Mouse (Mus musculus) CH12.LX (cell line): ENCODE measurements around the gene Nfu1. TPM values are rescaled to one million over a fixed set of nuclear protein-coding genes. Genes with fewer than 3 reads are reported as not detected.

ENCODE experiments used
- DNase-seq: peaks from one replicate; pipeline ENCODE4 v3.0.0-alpha.2; 2013; ENCODE audit errors: extremely low read depth
- H3K27ac ChIP-seq: 2 replicates; pipeline ENCODE4 v1.5.1; 2012; ENCODE audit warnings: low read depth, mild to moderate bottlenecking, control low read depth, moderate library complexity; ENCODE audit not compliant: insufficient read depth
- H3K27me3 ChIP-seq: replicated peaks from 2 replicates; pipeline ENCODE3; 2012; ENCODE audit warnings: inconsistent platforms
- H3K36me3 ChIP-seq, 2 experiments: replicated peaks in 1 of 2; 2 replicates each; pipeline versions ENCODE3 to v1.6.1; 2012; ENCODE audit warnings: inconsistent platforms in 1 of 2, low read length in 1 of 2, mild to moderate bottlenecking in 1 of 2, mixed read lengths in 1 of 2, moderate library complexity in 1 of 2; ENCODE audit not compliant: control insufficient read depth in 1 of 2, insufficient read depth in 1 of 2
- H3K4me1 ChIP-seq, 2 experiments: 2 replicates each; pipeline ENCODE4 v1.6.1; 2012; ENCODE audit warnings: inconsistent platforms in 1 of 2, moderate library complexity in 1 of 2; ENCODE audit not compliant: insufficient read depth in 2 of 2, control insufficient read depth in 1 of 2
- H3K4me2 ChIP-seq: 2 replicates; pipeline ENCODE4 v1.6.1; 2012; ENCODE audit warnings: low read depth, mild to moderate bottlenecking, control low read depth; ENCODE audit not compliant: poor library complexity, insufficient read depth, severe bottlenecking
- H3K4me3 ChIP-seq, 3 experiments: fragments of 150-350 bp in 1 of 3; sonication (generic) in 1 of 3; replicated peaks in 1 of 3; 2 replicates each; pipeline versions ENCODE3 to v1.5.1; 2011 to 2012; ENCODE audit warnings: low read depth in 2 of 3, low read length in 2 of 3, mild to moderate bottlenecking in 2 of 3, moderate library complexity in 2 of 3, control low read depth in 1 of 3, improper control_type of control experiment in 1 of 3, inconsistent platforms in 1 of 3, mixed read lengths in 1 of 3; ENCODE audit not compliant: poor library complexity in 1 of 3
- H3K79me2 ChIP-seq: replicated peaks from 2 replicates; pipeline ENCODE4 v1.6.1; 2012; ENCODE audit warnings: mild to moderate bottlenecking, moderate library complexity; ENCODE audit not compliant: control insufficient read depth, poor library complexity, insufficient read depth, severe bottlenecking; ENCODE audit errors: extremely low read depth
- H3K9ac ChIP-seq: 2 replicates; pipeline ENCODE4 v1.6.1; 2012; ENCODE audit warnings: low read depth, mild to moderate bottlenecking, control low read depth, moderate library complexity; ENCODE audit not compliant: insufficient read depth
- H3K9me3 ChIP-seq: replicated peaks from 2 replicates; pipeline ENCODE3; 2012; ENCODE audit warnings: low read length, inconsistent platforms, mixed read lengths
- CHD1 ChIP-seq: IDR thresholded peaks from 2 replicates; pipeline ENCODE4 v1.6.1; 2012; ENCODE audit warnings: low read depth, low read length, improper control_type of control experiment, inconsistent platforms
- CTCF ChIP-seq, 2 experiments: IDR thresholded peaks in 1 of 2; conservative IDR thresholded peaks in 1 of 2; 2 replicates each; pipeline ENCODE4 v1.5.1; 2011 to 2012; ENCODE audit warnings: low read depth in 2 of 2, low read length in 2 of 2, improper control_type of control experiment in 1 of 2, inconsistent platforms in 1 of 2, mild to moderate bottlenecking in 1 of 2, moderate library complexity in 1 of 2
- E2F4 ChIP-seq: IDR thresholded peaks from 2 replicates; pipeline ENCODE4 v1.6.1; 2011; ENCODE audit warnings: low read depth, low read length, improper control_type of control experiment; ENCODE audit not compliant: insufficient replicate concordance
- ELF1 ChIP-seq: IDR thresholded peaks from 2 replicates; pipeline ENCODE4 v1.6.1; 2014; ENCODE audit warnings: low read depth, mild to moderate bottlenecking, inconsistent platforms, low read length, improper control_type of control experiment
- GABPA ChIP-seq: IDR thresholded peaks from 2 replicates; pipeline ENCODE4 v1.6.1; 2012; ENCODE audit warnings: low read depth, low read length, improper control_type of control experiment, inconsistent platforms; ENCODE audit not compliant: insufficient replicate concordance
- IRF4 ChIP-seq: IDR thresholded peaks from 2 replicates; pipeline ENCODE4 v1.6.1; 2014; ENCODE audit warnings: low read depth, mild to moderate bottlenecking, inconsistent platforms, low read length, improper control_type of control experiment
- JUND ChIP-seq: conservative IDR thresholded peaks from 2 replicates; pipeline ENCODE4 v1.6.1; 2011; ENCODE audit warnings: low read depth, low read length, improper control_type of control experiment
- MAFK ChIP-seq: IDR thresholded peaks from 2 replicates; pipeline ENCODE4 v1.6.1; 2011; ENCODE audit warnings: low read length, improper control_type of control experiment; ENCODE audit not compliant: insufficient replicate concordance
- MAX ChIP-seq: IDR thresholded peaks from 2 replicates; pipeline ENCODE4 v1.6.1; 2011; ENCODE audit warnings: low read length, improper control_type of control experiment
- MEF2A ChIP-seq: IDR thresholded peaks from 2 replicates; pipeline ENCODE4 v1.6.1; 2014; ENCODE audit warnings: low read depth, mild to moderate bottlenecking, inconsistent platforms, low read length, improper control_type of control experiment, borderline replicate concordance
- MXI1 ChIP-seq: IDR thresholded peaks from 2 replicates; pipeline ENCODE4 v1.6.1; 2011; ENCODE audit warnings: mild to moderate bottlenecking, low read depth, low read length, improper control_type of control experiment
- MYC ChIP-seq: IDR thresholded peaks from 2 replicates; pipeline ENCODE4 v1.6.1; 2011; ENCODE audit warnings: low read depth, mild to moderate bottlenecking, improper control_type of control experiment, low read length
- PAX5 ChIP-seq: IDR thresholded peaks from 2 replicates; pipeline ENCODE4 v1.6.1; 2012; ENCODE audit warnings: low read length, inconsistent platforms, mixed read lengths
- POLR2AphosphoS2 ChIP-seq: IDR thresholded peaks from 2 replicates; pipeline ENCODE4 v1.6.1; 2011; ENCODE audit warnings: low read depth, low read length, improper control_type of control experiment
- RAD21 ChIP-seq: IDR thresholded peaks from 2 replicates; pipeline ENCODE4 v1.6.1; 2011; ENCODE audit warnings: low read depth, mild to moderate bottlenecking, low read length, improper control_type of control experiment, moderate library complexity
- SIN3A ChIP-seq: IDR thresholded peaks from 2 replicates; pipeline ENCODE4 v1.6.1; 2012; ENCODE audit warnings: low read length, improper control_type of control experiment, inconsistent platforms
- SMC3 ChIP-seq: IDR thresholded peaks from 2 replicates; pipeline ENCODE4 v1.6.1; 2011; ENCODE audit warnings: low read depth, low read length, improper control_type of control experiment
- USF1 ChIP-seq: IDR thresholded peaks from 2 replicates; pipeline ENCODE4 v1.6.1; 2014; ENCODE audit warnings: low read depth, mild to moderate bottlenecking, inconsistent platforms, low read length, improper control_type of control experiment
- USF2 ChIP-seq: conservative IDR thresholded peaks from 2 replicates; pipeline ENCODE4 v1.6.1; 2011; ENCODE audit warnings: low read depth, low read length, improper control_type of control experiment
- ZKSCAN1 ChIP-seq: IDR thresholded peaks from 2 replicates; pipeline ENCODE4 v1.6.1; 2012; ENCODE audit warnings: low read depth, inconsistent platforms, low read length, improper control_type of control experiment, borderline replicate concordance
- dilution Hi-C: fragments of 300-500 bp; cut with MboI; formaldehyde crosslinking; loops from 2 replicates; pipeline ENCODE4 v1.14.3; 2020; ENCODE audit warnings: low sequenced_read_pairs; ENCODE audit not compliant: extremely low pct_unique_long_range_greater_than_20kb, extremely low pct_ligation_motif_present
- in situ Hi-C: fragments of 300-500 bp; cut with MboI; formaldehyde crosslinking; loops from 3 replicates; pipeline ENCODE4 v1.14.3; 2019; ENCODE audit warnings: low sequenced_read_pairs, low pct_ligation_motif_present, low pct_unique_long_range_greater_than_20kb, mixed read lengths
- polyA plus RNA-seq: library from polyadenylated mRNA; unstranded; fragments of >175 nt; gene quantifications from 2 replicates; pipeline ENCODE4 v1.2.1, GENCODE M21; 2012; ENCODE audit warnings: low read depth; ENCODE audit not compliant: insufficient read length
- total RNA-seq, 2 experiments: library from RNA; depleted of rRNA; stranded (reverse); fragments of 300-350 nt in 1 of 2; fragments of >200 nt in 1 of 2; gene quantifications; 2 replicates each; pipeline ENCODE4 v1.2.3; 2012 to 2014

Nfu1 gene
- total and polyA plus RNA-seq, 3 experiments = 109 to 195 (median 133) TPM

DNA sequence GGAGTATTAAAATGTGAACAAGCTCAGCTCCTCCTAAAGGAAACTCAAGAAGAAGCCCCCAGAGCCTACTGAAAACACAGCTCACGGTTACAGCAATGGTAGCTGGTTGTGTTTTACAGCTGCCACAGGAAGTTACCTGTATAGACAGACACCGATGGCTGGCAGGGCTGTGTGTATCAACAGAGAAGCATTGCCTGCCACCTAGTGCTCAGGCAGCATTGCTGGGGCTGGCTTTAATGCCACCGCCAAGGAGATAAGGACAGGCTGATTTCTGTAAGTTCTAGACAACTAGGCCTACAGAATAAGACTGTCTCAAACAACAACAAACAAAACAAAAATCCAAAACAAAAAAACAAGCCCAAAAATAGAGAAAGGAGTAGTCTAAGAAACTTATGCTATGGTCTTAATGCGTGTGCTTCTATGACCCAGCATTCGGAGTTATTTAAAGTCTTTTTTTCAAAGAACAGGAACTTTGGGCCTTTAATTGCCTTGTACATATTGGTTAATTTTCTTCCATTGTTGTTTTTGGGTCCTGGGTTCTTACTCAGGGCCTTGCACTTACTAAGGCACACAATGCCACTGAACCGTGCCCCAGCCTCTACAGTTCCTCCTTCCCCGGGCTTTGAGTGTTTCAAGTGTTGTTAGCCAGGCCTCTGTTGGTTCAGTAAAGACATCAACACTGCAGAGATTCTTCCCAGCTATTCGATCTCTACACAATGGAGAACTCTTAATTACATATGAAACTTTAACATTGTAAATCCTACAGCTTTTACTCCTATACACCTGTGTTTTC is 23.5 kb upstream of the Nfu1 start:
- in situ Hi-C loops = no loop called here
- no peak overlapping the region for H3K27ac ChIP-seq
- dilution Hi-C loops = no loop called here
- H3K36me3 ChIP-seq = peaks cover 2 to 59% of the 10 kb centered on the region in 2 experiments
- TF ChIP-seq CTCF (conservative IDR thresholded peaks at IDR 0.05 in 1 of 2, IDR thresholded peaks at IDR 0.05 in 1 of 2; ENCODE audit: low read depth in 2 of 2, low read length in 2 of 2) = peak in 1 of 2 experiments; percentile 36; a peak in 1 of 4 replicates
- TF ChIP-seq RAD21 = peak; percentile 16
- TF ChIP-seq CHD1 = no peak
- peaks cover 0 to 9% of the 10 kb centered on the region in 2 experiments; a peak in 2 of 4 replicates for H3K4me1 ChIP-seq
- no peak for DNase-seq
- H3K9ac ChIP-seq = no peak overlapping the region
- no peaks in the 10 kb centered on the region for H3K9me3 ChIP-seq
- no peaks in the 10 kb centered on the region for H3K79me2 ChIP-seq
- no peak overlapping the region for H3K4me3 ChIP-seq
- H3K27me3 ChIP-seq = no peaks in the 10 kb centered on the region
- H3K4me2 ChIP-seq = no peak overlapping the region

DNA sequence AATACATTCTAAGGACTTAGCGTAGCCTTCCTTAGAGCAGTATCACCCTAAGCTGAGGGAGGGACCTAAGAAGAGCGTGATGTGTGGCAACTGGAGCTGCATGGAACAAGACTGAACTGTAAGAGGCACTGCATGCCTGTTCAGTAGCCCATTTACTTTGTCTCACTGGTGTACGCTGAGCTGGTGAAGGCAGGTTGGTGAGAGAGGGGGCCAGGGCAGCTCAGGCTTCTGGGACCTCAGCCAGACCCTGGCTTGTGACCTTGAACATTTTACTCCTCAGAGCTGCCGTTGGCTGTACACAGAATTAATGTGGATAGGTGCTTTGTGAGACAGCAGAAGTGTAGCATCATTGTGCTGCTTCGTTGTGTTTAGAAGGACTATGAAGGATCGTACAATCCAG is 19.5 kb upstream of the Nfu1 start:
- Histone ChIP-seq H3K4me2 (no peak overlapping the region), H3K4me3 (no peak overlapping the region), H3K9me3 (no peaks in the 10 kb centered on the region), H3K9ac (no peak overlapping the region), H3K79me2 (no peaks in the 10 kb centered on the region), H3K27me3 (no peaks in the 10 kb centered on the region), H3K4me1 (peaks cover 0 to 9% of the 10 kb centered on the region in 2 experiments; a peak in 2 of 4 replicates), H3K27ac (no peak overlapping the region), H3K36me3 (peaks cover 5 to 53% of the 10 kb centered on the region in 2 experiments)
- no peak for DNase-seq
- TF ChIP-seq MAX (no peak), MYC (no peak), ELF1 (no peak), SMC3 (no peak), CTCF (conservative IDR thresholded peaks at IDR 0.05 in 1 of 2, IDR thresholded peaks at IDR 0.05 in 1 of 2; ENCODE audit: low read depth in 2 of 2, low read length in 2 of 2) (no peak), GABPA (no peak), MEF2A (no peak), JUND (no peak), CHD1 (no peak), POLR2AphosphoS2 (no peak), MAFK (no peak), ZKSCAN1 (no peak), PAX5 (no peak), IRF4 (no peak), USF1 (no peak), MXI1 (no peak), RAD21 (no peak), SIN3A (no peak), E2F4 (no peak), USF2 (no peak)
- in situ Hi-C loops = no loop called here
- dilution Hi-C loops = no loop called here
